Mouse (Mus musculus) liver, postnatal 0 days (tissue): ENCODE results near the gene Cdk14.

Experiments used
- CTCF ChIP-seq: sonication (generic); IDR thresholded peaks from 2 replicates; pipeline ENCODE4 v1.5.1; 2016; ENCODE audit warnings: antibody characterized with exemption, low read depth
- EP300 ChIP-seq: IDR thresholded peaks from 2 replicates; pipeline ENCODE4 v1.6.1; 2016; ENCODE audit warnings: antibody characterized with exemption, low read depth, mild to moderate bottlenecking

DNA sequence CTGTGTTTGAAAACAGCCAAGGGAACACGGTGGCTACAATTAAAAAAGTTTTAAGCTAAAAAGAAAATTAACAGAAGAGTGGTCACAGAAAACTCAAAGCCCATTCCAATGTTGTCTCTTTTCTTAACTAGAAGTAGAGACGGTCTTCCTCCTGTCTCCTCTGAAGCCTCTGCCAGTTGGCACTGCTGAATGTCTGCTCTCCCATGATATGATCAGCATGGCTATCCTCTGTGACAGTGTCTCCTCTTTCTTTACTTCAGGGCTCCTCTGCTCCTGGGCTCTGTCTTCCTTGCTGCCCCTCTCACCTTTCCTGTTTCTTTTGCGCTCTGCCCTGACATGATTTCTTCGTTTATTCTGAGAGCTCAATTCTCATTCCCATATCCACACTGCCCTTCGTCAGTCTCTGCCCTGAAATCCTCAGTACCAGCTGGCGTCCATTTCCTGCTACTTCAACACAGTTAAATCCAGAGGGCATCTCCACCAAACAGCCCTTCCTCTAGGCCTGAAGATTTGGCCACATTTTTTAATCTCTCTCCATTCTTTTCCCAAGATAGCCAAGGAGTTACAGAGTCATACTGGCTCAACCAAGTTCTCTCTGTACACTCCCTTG is 567.3 kb downstream of the Cdk14 start:
- TF ChIP-seq CTCF (no peak), EP300 (no peak)
